Mouse (Mus musculus): ENCODE results near the gene Gm20903. TPM values are rescaled to one million over a fixed set of nuclear protein-coding genes. Genes with fewer than 3 reads are reported as not detected.
"Not testable (repeated sequence)": the region's sequence is repeated elsewhere in the genome, so short reads cannot be mapped to it uniquely, and the experiment has no call there.

The Gm20903 gene
- not detected in 2 replicates for polyA plus RNA-seq (2014; fragmentation: Nextera tagmentation; extraction: Ambion mirVana)

DNA sequence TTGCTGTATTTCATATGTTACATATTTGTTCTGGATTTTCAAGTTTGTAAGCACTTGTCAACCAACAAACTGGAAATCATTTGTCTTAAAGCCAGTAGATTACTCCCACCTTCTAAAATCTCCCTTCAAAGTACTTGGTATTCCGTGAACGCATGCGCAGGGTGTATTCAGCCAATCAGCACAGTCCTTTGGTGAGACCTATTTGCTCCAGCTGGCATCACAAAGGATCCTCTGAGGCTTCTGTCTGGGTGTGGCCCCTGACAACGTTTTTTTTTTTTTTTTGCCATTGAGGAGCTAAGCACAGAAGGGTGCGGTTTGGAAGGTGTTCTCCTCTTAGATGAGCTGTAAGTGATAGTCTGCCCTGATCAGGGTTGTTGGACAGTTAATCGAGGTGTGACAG is at the start of gene Gm20903:
Gm20903 (plus strand) TSS at position 301 of the 400 bp plus-strand sequence.
- WGBS, result 14% methylated on average over 1 of the region's 6 CpGs
- not testable (repeated sequence) for H3K4me1 ChIP-seq (ENCODE audit: control insufficient read depth, insufficient read depth, low read length); H3K36me3 ChIP-seq (ENCODE audit: control insufficient read depth, insufficient read depth, low read length); H3K9me3 ChIP-seq (ENCODE audit: control insufficient read depth, low read length); DNase-seq; H3K4me2 ChIP-seq (ENCODE audit: low read length); H3K27ac ChIP-seq (replicated peaks; ENCODE audit: low read depth, low read length); H3K9ac ChIP-seq (replicated peaks; ENCODE audit: low read length); H3K4me3 ChIP-seq (replicated peaks; ENCODE audit: low read depth, low read length); H3K27me3 ChIP-seq (ENCODE audit: control insufficient read depth, insufficient read depth, low read length); ATAC-seq (ENCODE audit: low FRiP score, low TSS enrichment)

Data from midbrain, embryonic 14.5 days (tissue).